Mouse (Mus musculus): ENCODE measurements around the gene Lrp10.

- TF ChIP-seq ZNF384 (IDR thresholded peaks at IDR 0.05; ENCODE audit: low read depth, low read length) (no peak), CHD2 (IDR thresholded peaks at IDR 0.05; ENCODE audit: low read depth, low read length) (no peak), MAFK (IDR thresholded peaks at IDR 0.05; ENCODE audit: insufficient read depth, low read depth, low read length) (no peak), ZC3H11A (IDR thresholded peaks at IDR 0.05; ENCODE audit: borderline replicate concordance, low read depth, low read length) (no peak)
Measured at GRCm38 (mm10) chr14:54432837-54433830, 30.8 kb upstream of the Lrp10 start.

Data from ES-E14 (cell line).